Mouse (Mus musculus) intestine, embryonic 16.5 days (tissue): ENCODE results near the gene Mt1. TPM values are rescaled to one million over a fixed set of nuclear protein-coding genes. Genes with fewer than 3 reads are reported as not detected.
"Not testable (repeated sequence)": the region's sequence is repeated elsewhere in the genome, so short reads cannot be mapped to it uniquely, and the experiment has no call there.

Experiments used
- ATAC-seq: fragments of 200-750 bp; cut with Nextera tagmentation; 2 replicates; pipeline ENCODE4 v1.8.0; 2017; ENCODE audit warnings: moderate TSS enrichment, moderate library complexity
- H3K27ac ChIP-seq: fragments of 300-500 bp; sonication (generic); 2 replicates; pipeline ENCODE4 v1.5.1; 2014; ENCODE audit warnings: mild to moderate bottlenecking, low read length
- H3K27me3 ChIP-seq: fragments of 300-500 bp; sonication (generic); replicated peaks from 2 replicates; pipeline ENCODE4 v1.6.1; 2014; ENCODE audit warnings: low read length, control low read depth, mixed read lengths; ENCODE audit not compliant: control insufficient read depth, insufficient read depth
- H3K36me3 ChIP-seq: fragments of 300-500 bp; sonication (generic); 2 replicates; pipeline ENCODE4 v1.6.1; 2014; ENCODE audit warnings: low read length, control low read depth; ENCODE audit not compliant: control insufficient read depth, insufficient read depth
- H3K4me1 ChIP-seq: fragments of 300-500 bp; sonication (generic); 2 replicates; pipeline ENCODE4 v1.6.1; 2014; ENCODE audit warnings: low read length, control low read depth, mixed read lengths; ENCODE audit not compliant: control insufficient read depth, insufficient read depth
- H3K4me2 ChIP-seq: fragments of 300-500 bp; sonication (generic); 2 replicates; pipeline ENCODE4 v1.6.1; 2014; ENCODE audit warnings: low read depth, low read length, control low read depth
- H3K4me3 ChIP-seq: fragments of 300-500 bp; sonication (generic); 2 replicates; pipeline ENCODE4 v1.5.1; 2014; ENCODE audit warnings: mild to moderate bottlenecking, low read length
- H3K9ac ChIP-seq: fragments of 300-500 bp; sonication (generic); 2 replicates; pipeline ENCODE4 v1.6.1; 2014; ENCODE audit warnings: low read depth, low read length
- H3K9me3 ChIP-seq: fragments of 300-500 bp; sonication (generic); 2 replicates; pipeline ENCODE4 v1.6.1; 2016; ENCODE audit warnings: low read length, control low read depth; ENCODE audit not compliant: control insufficient read depth
- WGBS: fragments of 180-500 bp; shearing (Covaris S2); extraction: QIAGEN DNeasy Blood & Tissue Kit; methylation state at CpG from one replicate; pipeline ENCODE4 v1.1.7; 2014; 5-methylcytosine and 5-hydroxymethylcytosine counted together
- polyA plus RNA-seq: library from polyadenylated mRNA; unstranded; fragments of >200 nt; fragmentation: Nextera tagmentation; extraction: Ambion mirVana; gene quantifications from 2 replicates; pipeline ENCODE4 v1.2.1, GENCODE M21; 2015

The Mt1 gene
- polyA plus RNA-seq: 3,631 and 3,684 TPM in 2 replicates

DNA sequence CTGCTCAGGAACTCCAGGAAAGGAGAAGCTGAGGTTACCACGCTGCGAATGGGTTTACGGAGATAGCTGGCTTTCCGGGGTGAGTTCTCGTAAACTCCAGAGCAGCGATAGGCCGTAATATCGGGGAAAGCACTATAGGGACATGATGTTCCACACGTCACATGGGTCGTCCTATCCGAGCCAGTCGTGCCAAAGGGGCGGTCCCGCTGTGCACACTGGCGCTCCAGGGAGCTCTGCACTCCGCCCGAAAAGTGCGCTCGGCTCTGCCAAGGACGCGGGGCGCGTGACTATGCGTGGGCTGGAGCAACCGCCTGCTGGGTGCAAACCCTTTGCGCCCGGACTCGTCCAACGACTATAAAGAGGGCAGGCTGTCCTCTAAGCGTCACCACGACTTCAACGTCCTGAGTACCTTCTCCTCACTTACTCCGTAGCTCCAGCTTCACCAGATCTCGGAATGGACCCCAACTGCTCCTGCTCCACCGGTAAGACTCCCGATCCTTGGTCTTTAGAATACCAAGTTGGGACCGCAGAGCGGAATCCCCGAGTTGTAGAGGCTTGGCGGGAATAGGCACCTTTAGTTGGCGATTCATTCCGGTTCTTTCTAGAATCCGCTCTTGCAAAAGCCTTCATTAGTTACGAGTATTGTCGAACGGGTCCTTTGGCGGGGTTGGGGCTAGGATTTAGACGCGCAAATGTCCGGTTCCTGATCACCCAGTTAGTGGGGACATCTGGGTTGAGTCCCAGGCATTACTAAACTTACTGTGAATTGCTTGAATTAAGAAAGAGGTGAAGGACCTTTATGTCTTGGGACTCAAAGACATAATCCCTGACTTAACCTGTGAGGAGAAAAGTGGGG lies at the start of gene Mt1:
Gene Mt1, plus strand, starts transcription at position 226 of the 856 bp plus-strand sequence.
- peak within 1 kb of the TSS; percentile 78 for H3K9ac ChIP-seq
- ATAC-seq: peak; percentile 89
- WGBS: under 1% methylated on average over 50 of the region's 50 CpGs
- H3K36me3 ChIP-seq: no peaks in the 10 kb centered on the region
- H3K4me2 ChIP-seq: peak within 1 kb of the TSS; percentile 75
- peak within 1 kb of the TSS; percentile 63 for H3K4me3 ChIP-seq
- no peaks in the 10 kb centered on the region for H3K9me3 ChIP-seq
- H3K27ac ChIP-seq: peak within 1 kb of the TSS; percentile 83
- peaks cover 12% of the 10 kb centered on the region for H3K4me1 ChIP-seq
- peaks cover 8% of the 10 kb centered on the region; the same call in 1 of the 2 replicates for H3K27me3 ChIP-seq

DNA sequence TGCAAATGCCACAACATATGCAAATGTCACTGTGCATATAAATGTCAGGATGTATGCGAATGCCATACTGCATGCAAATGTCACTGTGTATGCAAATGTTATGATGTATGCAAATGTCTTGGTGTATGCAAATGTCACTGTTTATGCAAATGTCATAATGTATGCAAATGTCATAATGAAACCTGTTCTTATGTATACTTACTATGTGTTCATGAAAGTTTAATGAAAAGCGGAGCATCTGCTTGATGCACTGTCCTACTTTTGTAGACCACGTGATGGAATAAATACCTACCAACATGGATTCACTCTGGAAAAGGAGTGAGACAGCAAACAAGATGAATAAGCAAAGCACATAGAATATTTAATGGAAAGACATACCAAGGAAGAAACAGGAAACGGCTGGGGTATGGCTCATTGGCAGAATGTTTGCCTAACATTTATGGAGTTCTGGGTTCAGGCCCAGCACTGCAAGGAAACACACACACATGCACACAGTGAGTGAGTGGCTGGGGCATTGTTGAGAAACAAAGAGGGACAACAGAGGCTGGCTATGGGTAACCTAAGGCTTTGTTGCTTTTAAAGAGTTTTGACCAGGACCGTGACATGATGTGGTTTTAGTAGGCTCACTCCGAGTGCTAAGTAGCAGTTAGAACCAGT lies 49.6 kb upstream of the Mt1 start:
- Histone ChIP-seq H3K9ac (no peak overlapping the region), H3K4me1 (no peaks in the 10 kb centered on the region), H3K27me3 (no peaks in the 10 kb centered on the region), H3K9me3 (no peaks in the 10 kb centered on the region), H3K36me3 (no peaks in the 10 kb centered on the region), H3K27ac (no peak overlapping the region), H3K4me2 (no peak overlapping the region), H3K4me3 (no peak overlapping the region)
- 83% methylated on average over 6 of the region's 6 CpGs for WGBS
- ATAC-seq: no peak

GRCm38 (mm10) chr8:94130126-94130525 lies 48.8 kb upstream of the Mt1 start:
- no peak for ATAC-seq
- H3K36me3 ChIP-seq: no peaks in the 10 kb centered on the region
- H3K9me3 ChIP-seq: no peaks in the 10 kb centered on the region
- no peaks in the 10 kb centered on the region for H3K4me1 ChIP-seq
- no peak overlapping the region for H3K4me2 ChIP-seq
- H3K27me3 ChIP-seq: no peaks in the 10 kb centered on the region
- no peak overlapping the region for H3K27ac ChIP-seq
- no peak overlapping the region for H3K4me3 ChIP-seq
- H3K9ac ChIP-seq: no peak overlapping the region
- 91% methylated on average over 4 of the region's 4 CpGs for WGBS

- WGBS: 49% methylated on average over 5 of the region's 5 CpGs
- Histone ChIP-seq H3K4me3 (no peak overlapping the region), H3K4me1 (no peaks in the 10 kb centered on the region), H3K27ac (no peak overlapping the region), H3K27me3 (no peaks in the 10 kb centered on the region), H3K9me3 (no peaks in the 10 kb centered on the region), H3K36me3 (no peaks in the 10 kb centered on the region), H3K9ac (no peak overlapping the region), H3K4me2 (no peak overlapping the region)
- ATAC-seq: no peak
Observed at GRCm38 (mm10) chr8:94132096-94132495, 46.8 kb upstream of the Mt1 start.

GRCm38 (mm10) chr8:94134601-94135000 lies 44.3 kb upstream of the Mt1 start:
- not testable (repeated sequence) for H3K4me3 ChIP-seq, H3K9me3 ChIP-seq, H3K36me3 ChIP-seq, H3K4me2 ChIP-seq, H3K9ac ChIP-seq, H3K27me3 ChIP-seq, H3K27ac ChIP-seq, H3K4me1 ChIP-seq
- 0 out of 2 replicates have a peak, but pooled peaks have one; percentile 25 for ATAC-seq
- WGBS: 46% methylated on average over 3 of the region's 3 CpGs

DNA sequence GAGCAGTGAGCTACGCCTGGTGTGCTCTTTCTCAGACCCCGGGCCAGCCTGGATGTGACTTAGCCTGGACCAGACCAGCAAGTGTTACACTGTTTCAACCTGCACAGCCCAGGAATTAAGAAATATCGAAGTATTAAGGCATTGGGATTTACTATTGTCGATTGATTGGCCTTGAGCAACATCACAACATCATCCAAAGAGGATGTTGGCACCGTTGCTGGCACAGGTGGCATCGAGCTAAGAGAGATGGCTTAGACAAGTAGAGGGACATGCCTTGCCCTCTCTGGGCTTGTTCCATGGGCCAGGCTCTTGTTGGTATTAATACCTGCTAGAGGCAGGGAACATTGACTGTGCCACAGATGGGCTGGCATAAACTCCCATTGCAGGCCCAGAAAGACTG lies 43.3 kb upstream of the Mt1 start:
- no peak overlapping the region for H3K4me2 ChIP-seq
- ATAC-seq: no peak
- no peaks in the 10 kb centered on the region for H3K36me3 ChIP-seq
- H3K9ac ChIP-seq: no peak overlapping the region
- H3K4me3 ChIP-seq: no peak overlapping the region
- H3K4me1 ChIP-seq: no peaks in the 10 kb centered on the region
- no peaks in the 10 kb centered on the region for H3K9me3 ChIP-seq
- H3K27me3 ChIP-seq: no peaks in the 10 kb centered on the region
- no peak overlapping the region for H3K27ac ChIP-seq
- 88% methylated on average over 6 of the region's 6 CpGs for WGBS

GRCm38 (mm10) chr8:94136192-94136591 lies 42.7 kb upstream of the Mt1 start:
- Histone ChIP-seq H3K4me2 (no peak overlapping the region), H3K36me3 (no peaks in the 10 kb centered on the region), H3K27ac (no peak overlapping the region), H3K9me3 (no peaks in the 10 kb centered on the region), H3K9ac (no peak overlapping the region), H3K4me3 (no peak overlapping the region), H3K27me3 (no peaks in the 10 kb centered on the region), H3K4me1 (no peaks in the 10 kb centered on the region)
- ATAC-seq: no peak
- 69% methylated on average over 7 of the region's 7 CpGs for WGBS

- peak; percentile 94 for ATAC-seq
- Histone ChIP-seq H3K4me3 (no peak within 1 kb of the TSS), H3K9ac (no peak within 1 kb of the TSS), H3K9me3 (no peaks in the 10 kb centered on the region), H3K27ac (no peak within 1 kb of the TSS), H3K4me2 (no peak within 1 kb of the TSS), H3K36me3 (no peaks in the 10 kb centered on the region), H3K4me1 (no peaks in the 10 kb centered on the region), H3K27me3 (no peaks in the 10 kb centered on the region)
- 47% methylated on average over 6 of the region's 6 CpGs for WGBS
Observed at GRCm38 (mm10) chr8:94136933-94137332, 41.9 kb upstream of the Mt1 start, which contains the start of gene Mt4. TSS of gene Mt4 (plus strand) at chr8:94137197.

GRCm38 (mm10) chr8:94140266-94140795 lies 38.6 kb upstream of the Mt1 start:
- Histone ChIP-seq H3K4me2 (no peak overlapping the region), H3K27ac (no peak overlapping the region), H3K36me3 (no peaks in the 10 kb centered on the region), H3K4me3 (no peak overlapping the region), H3K9ac (no peak overlapping the region), H3K27me3 (no peaks in the 10 kb centered on the region), H3K4me1 (no peaks in the 10 kb centered on the region), H3K9me3 (no peaks in the 10 kb centered on the region)
- WGBS: 85% methylated on average over 4 of the region's 4 CpGs
- no peak for ATAC-seq
